Mouse (Mus musculus) frontal cortex, postnatal 10 days (tissue): ENCODE measurements at regions not wholly inside any gene's neighbourhood (a gene's known extent, or its start where the extent isn't known, plus 50 kb on each side); places are given as distances from the start of the nearest gene placed in this dataset.

ENCODE experiments used
- DNase-seq, 2 experiments: peaks; one replicate each; pipeline ENCODE4 v3.0.0; 2022; ENCODE audit warnings: low spot score in 2 of 2, mixed read lengths in 1 of 2

GRCm38 (mm10) chr17:51272025-51272424 lies 92.9 kb upstream of the Tbc1d5 start:
- no peak for DNase-seq

GRCm38 (mm10) chr17:51262946-51263345 lies 83.8 kb upstream of the Tbc1d5 start:
- peak in 1 of 2 experiments; percentile 5 for DNase-seq

- no peak for DNase-seq
Observed at GRCm38 (mm10) chr17:51262404-51262803, 83.3 kb upstream of the Tbc1d5 start.

- DNase-seq, result no peak
Observed at GRCm38 (mm10) chr17:51258316-51258715, 79.2 kb upstream of the Tbc1d5 start.

- DNase-seq, result no peak
Observed at GRCm38 (mm10) chr17:51248543-51248942, 69.4 kb upstream of the Tbc1d5 start.

GRCm38 (mm10) chr17:51246038-51246437 lies 66.9 kb upstream of the Tbc1d5 start:
- DNase-seq, result no peak

- DNase-seq, result no peak
Observed at GRCm38 (mm10) chr17:51240360-51240993, 61.3 kb upstream of the Tbc1d5 start.

- DNase-seq, result no peak
Observed at GRCm38 (mm10) chr17:51239465-51239864, 60.3 kb upstream of the Tbc1d5 start.
